Mouse (Mus musculus) 3134 (cell line): Measurements from ENCODE around the gene Gtpbp1.
"Not testable (repeated sequence)": the region's sequence is repeated elsewhere in the genome, so short reads cannot be mapped to it uniquely, and the experiment has no call there.

ENCODE experiments used
- DNase-seq: peaks from one replicate; pipeline ENCODE4 v3.0.0-alpha.2; 2011; ENCODE audit warnings: low spot score; ENCODE audit not compliant: insufficient read length; ENCODE audit errors: extremely low read depth

Gtpbp1 gene

DNA sequence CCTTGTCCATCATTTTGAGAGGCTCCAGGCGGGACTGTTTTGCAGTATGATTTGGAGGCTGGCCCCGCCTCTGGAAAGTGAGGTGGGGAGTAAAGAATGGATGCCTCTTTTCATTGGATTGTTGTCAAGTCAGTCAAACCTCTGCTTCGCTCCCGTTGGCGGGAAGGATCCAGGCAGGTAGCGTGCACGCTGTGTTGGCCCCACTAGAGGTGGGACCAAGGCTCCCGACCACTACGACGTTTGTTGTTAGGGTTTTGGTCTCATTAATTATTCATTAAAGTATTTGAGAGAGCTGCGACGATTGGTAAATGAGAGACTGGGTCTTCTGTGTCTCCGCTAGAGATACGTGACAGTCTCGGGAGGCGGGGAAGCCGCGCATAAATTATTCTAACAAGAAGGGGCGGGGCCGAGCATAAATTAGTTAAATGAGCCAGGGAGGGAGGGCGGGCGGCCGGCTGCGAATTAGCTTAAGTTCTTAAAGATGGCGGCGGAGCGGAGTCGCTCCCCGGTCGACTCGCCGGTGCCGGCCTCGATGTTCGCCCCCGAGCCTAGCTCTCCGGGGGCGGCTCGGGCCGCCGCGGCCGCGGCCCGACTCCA lies at the start of gene Gtpbp1:
TSS of gene Gtpbp1 (plus strand) at position 420 of the 597 bp plus-strand sequence.
- peak; percentile 92 for DNase-seq

DNA sequence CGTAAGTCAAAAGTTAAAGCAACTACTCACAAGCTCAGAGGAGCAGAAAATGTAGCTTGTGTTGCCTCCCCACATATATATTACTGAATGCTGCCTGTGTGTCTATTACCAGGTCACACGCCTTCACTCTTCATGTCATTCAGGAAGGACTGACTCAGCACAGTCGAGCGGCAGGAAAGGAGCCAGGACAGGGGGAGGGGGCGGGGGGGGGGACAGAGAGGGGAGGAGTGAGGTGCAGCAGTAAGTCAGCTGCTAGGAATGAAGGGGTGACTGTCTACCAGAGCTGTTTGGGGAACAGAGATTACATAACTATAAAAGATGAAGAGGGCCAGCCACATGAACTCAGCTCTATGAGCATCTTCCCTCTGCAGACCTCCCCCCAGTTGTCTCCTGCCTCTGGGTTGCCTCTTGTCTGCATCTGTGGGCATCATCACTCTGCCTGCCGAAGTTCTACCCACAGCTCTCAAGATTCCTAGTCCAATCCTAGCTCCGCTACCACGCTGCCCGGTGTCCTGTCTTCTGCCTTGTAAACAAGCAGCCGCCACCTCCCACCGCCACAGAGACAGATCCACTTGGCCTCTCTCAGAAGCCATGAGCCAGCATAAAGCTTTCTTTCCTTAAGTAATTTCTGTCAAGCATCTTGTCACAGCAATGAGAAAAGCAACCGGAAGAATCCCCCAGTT lies 49.4 kb upstream of the Gtpbp1 start:
- DNase-seq = no peak

DNA sequence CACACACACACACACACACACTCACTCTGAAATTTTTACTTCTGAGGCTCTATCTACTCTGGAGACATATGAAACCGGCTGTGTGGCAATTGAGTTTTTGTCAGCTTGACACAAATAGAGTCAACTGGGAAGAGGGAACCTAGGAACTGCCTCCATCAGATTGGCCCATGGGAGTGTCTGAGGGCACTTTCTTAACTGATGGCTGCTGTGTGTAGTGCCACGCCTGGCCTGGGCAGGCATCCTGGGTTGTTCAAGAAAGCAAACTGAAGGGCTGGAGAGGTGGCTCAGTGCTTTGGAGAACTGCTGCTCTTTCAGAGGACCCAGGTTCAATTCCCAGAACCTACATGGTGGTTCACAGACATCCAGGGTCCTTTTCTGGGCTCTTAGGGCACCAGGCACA lies 45.2 kb upstream of the Gtpbp1 start:
- DNase-seq = no peak

- DNase-seq = no peak
These were observed 42.5 kb upstream of the Gtpbp1 start for GRCm38 (mm10) chr15:79648130-79648529.

- no peak for DNase-seq
These were observed 40.1 kb upstream of the Gtpbp1 start for GRCm38 (mm10) chr15:79650569-79650968.

GRCm38 (mm10) chr15:79651481-79651880 lies 39.2 kb upstream of the Gtpbp1 start:
- DNase-seq = no peak

- no peak for DNase-seq
These were observed 34.2 kb upstream of the Gtpbp1 start for GRCm38 (mm10) chr15:79656451-79656850.

- DNase-seq = peak; percentile 41
These were observed 32.7 kb upstream of the Gtpbp1 start for GRCm38 (mm10) chr15:79657837-79658530.

- peak; percentile 92 for DNase-seq
These were observed 31.9 kb upstream of the Gtpbp1 start, which contains the start of the genes Fam227a and Cby1 for GRCm38 (mm10) chr15:79658531-79659375. Gene Fam227a, minus strand, starts transcription at chr15:79658956. Gene Cby1, plus strand, starts transcription at chr15:79659199.

- peak; percentile 46 for DNase-seq
These were observed 28.8 kb upstream of the Gtpbp1 start for GRCm38 (mm10) chr15:79661852-79662251.

DNA sequence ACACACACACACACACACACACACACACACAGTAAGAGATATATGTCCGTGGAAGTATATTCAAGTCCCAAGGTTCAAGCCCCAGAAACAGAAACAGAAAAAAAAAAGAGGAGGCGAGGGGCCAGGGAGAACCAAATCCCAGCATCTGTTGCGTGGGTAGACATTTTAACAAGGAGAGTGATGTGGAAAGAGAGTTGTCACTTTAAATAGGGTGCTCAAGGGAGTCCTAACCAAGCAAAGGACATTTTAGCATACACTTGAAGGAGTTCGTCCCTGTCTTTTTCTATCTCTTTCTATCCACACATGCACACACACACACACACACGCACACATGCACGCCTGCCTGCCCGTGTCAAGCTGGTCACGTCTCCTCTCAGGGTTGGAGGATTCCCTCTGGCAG lies 26.0 kb upstream of the Gtpbp1 start:
- no peak for DNase-seq

DNA sequence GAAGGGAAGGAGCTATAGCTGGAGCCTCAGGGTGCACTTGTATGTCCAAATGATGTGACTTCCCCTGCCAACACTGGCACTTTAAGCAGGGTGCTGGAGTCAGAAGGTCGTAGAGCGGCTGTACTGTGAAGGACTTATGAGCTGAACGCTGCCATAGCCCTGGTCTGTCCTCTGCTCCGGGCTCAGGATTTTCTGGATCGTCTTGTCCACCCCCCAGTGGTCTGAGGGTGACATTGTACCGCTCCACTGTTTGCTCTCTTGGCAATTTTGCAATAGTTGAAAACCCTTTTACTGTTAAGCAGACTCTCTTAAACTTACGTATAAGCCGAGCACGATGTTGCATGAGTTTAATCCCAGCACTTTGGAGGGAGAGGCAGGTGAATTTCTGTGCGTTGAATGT lies 21.4 kb upstream of the Gtpbp1 start:
- DNase-seq = no peak

DNA sequence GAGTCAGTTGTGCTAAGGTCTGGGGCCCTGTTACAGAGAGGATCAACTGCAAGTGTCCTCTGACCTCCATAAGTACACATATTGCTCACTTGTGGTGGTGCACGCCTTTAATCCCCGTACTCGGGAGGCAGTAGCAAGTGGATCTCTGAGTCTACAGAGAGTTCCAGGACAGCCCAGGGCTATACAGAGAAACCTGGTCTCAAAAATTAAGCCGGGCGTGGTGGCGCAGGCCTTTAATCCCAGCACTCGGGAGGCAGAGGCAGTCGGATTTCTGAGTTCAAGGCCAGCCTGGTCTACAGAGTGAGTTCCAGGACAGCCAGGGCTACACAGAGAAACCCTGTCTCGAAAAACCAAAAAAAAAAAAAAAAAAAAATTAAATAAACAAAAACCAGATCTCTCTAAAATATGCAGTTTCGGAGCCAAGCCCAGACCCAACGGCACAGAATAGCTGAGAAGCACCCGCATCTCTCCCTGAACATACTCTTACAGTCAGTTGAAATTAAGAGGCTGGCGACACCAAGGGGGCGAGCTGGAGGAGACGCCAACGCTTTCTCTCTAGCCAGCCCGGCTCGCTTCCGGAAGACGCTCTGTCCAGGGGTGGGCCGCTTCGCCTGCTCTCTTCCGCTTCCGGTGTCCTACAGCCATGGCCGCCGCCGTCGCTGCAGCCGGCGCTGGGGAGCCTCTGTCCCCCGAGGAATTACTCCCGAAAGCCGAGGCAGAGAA lies 20.2 kb upstream of the Gtpbp1 start, which contains the start of gene Tomm22:
TSS of gene Tomm22 (plus strand) at position 613 of the 723 bp plus-strand sequence.
- peak; percentile 80 for DNase-seq

- DNase-seq = no peak
These were observed 19.7 kb upstream of the Gtpbp1 start for GRCm38 (mm10) chr15:79670972-79671299.

GRCm38 (mm10) chr15:79671828-79672348 lies 18.8 kb upstream of the Gtpbp1 start:
- not testable (repeated sequence) for DNase-seq

- no peak for DNase-seq
These were observed 12.7 kb upstream of the Gtpbp1 start for GRCm38 (mm10) chr15:79677936-79678335.

GRCm38 (mm10) chr15:79681973-79682372 lies 8.7 kb upstream of the Gtpbp1 start:
- no peak for DNase-seq

GRCm38 (mm10) chr15:79683146-79683545 lies 7.5 kb upstream of the Gtpbp1 start:
- DNase-seq = no peak

DNA sequence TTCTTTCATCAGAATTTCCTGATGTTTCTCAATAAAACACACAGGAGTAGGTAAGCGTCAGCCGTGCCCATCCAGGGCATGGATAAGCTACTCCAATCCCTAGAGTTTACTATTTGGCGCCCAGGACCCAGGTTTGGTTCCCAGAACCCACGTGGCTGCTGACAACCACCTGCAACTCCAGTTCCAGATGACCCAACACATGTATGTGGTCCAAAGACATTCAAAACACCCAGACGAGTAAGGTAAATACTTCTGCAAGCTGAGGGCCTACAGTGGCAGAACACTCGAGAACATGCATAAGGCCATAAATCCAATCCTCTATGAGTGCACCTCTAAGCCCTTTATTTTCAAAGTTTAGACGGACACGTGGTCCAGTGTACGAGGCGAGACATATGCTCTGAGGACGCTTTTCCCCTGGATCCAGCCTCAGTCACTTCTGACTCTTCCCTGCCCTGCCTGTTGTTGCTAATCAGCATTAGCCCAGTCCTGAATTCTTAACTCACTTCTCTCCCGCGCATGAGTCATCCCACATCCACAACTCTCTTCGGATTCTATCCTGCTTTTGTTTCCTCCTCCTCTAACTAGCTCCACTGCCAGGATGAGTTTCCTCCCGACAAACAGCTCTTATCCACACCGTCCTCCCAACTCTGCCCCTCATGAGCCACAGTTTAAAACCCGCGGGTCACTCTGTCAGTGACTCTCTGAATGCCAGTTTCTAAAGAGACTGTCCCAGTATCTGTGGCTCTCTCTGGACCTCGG lies 6.8 kb upstream of the Gtpbp1 start:
- peak; percentile 48 for DNase-seq
